Mouse (Mus musculus) spleen, adult 2 months (tissue): ENCODE measurements around the gene Rasgrp3.

ENCODE experiments used
- CTCF ChIP-seq: fragments of 200-500 bp; IDR thresholded peaks from 2 replicates; pipeline ENCODE4 v1.5.1; 2011; ENCODE audit warnings: mild to moderate bottlenecking, inconsistent platforms; ENCODE audit not compliant: insufficient read depth, insufficient read length, insufficient replicate concordance; ENCODE audit errors: extremely low read depth
- POLR2A ChIP-seq: fragments of 200-500 bp; IDR thresholded peaks from 2 replicates; pipeline ENCODE4 v1.6.1; 2011; ENCODE audit warnings: low read depth, low read length, inconsistent platforms

DNA sequence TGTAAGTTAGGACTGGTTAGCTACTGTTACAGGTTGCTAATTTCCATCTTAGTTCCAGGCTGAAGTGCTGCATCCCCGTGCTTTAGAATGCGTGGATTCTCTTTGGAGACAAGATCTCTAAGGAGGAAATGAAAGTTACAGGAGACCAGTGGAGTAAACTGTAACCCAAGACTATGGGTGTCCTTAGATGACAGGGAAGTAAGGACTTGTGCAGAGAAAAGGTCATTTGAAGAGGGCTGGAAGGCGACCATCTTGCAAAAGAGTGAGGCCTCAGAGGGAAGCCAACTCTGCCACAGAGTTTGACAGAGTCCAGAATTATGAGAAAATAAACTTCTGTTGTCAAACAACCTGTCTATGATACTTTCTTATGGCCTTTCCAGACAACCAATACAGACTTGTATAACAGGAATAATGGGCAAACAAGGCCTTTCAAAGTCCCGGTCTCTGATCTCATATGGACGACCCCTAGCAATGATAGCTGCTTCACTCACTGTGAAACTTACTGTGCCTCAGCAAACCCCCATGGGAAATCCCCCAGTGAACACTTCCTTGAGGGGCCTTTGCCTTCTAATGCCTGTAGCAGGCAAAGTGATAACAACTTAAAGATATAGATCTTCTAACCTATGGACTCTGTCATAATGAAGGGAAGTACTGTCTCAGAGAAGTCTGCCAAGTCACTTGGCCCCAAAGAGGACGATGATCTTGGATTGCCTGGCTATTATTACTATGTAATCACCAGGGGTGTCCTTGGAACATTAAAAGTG lies 44.1 kb upstream of the Rasgrp3 start:
- TF ChIP-seq CTCF (no peak), POLR2A (no peak)
